Mouse (Mus musculus): ENCODE data around the gene Accs. TPM values are rescaled to one million over a fixed set of nuclear protein-coding genes. Genes with fewer than 3 reads are reported as not detected.

The Accs gene
- polyA plus RNA-seq (2017; shearing (Covaris generic)) = 9.1 TPM

DNA sequence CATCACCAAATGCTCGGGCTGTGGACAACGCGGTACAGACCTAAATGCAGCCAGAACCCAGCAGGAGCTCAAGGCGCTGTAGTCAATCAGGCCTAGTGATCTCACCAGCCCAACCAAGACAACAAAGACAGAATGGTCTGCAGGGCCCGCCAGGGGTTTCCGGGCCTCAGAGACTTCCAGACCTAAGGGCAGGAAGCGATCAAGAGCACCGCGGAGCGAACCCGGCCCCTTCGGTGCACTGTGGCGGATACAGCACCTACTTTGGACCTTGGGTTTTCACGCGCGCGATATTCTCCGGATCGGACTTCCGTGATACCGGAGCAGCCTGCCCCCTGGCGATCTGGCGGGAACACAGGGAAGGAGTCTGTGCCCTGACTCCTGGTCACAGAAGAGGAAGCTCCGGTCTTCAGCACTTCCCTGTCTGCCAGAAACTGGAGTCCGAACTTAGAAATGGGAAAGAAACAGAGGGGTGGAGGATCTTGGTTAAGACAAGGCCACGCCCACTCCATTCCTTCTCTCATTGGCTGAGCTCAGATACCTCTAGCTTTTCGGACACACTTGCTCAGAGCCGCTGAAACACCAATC, at the start of gene Accs:
Gene Accs, minus strand, starts transcription at position 439 of the 585 bp plus-strand sequence.

DNA sequence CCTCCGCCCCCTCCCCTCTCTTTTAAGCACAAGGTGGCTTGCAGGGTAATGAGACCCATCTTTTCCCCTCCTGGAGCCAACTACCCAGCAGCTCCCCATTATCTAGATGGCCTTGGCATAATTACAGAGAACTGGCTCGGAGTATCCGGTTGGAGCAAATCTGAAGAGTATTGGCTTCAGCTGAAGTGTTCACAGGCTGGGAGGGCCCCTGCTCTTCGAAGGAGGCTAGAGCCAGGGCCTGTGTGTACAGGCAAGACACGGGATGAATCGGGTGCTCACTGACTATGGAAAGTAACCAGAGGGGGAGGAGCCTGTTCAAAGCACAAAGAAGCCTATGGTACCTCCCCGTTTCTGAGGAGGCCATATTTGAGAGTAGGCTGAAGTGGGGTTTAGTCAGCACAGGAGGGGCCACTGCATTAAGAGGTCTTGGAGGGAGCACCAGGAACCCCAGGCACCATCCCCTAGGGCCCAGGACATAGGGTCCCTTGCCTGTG, 19.4 kb upstream of the Accs start, which contains the start of gene Accsl:
Gene Accsl, minus strand, starts transcription at position 51 of the 494 bp plus-strand sequence.

DNA sequence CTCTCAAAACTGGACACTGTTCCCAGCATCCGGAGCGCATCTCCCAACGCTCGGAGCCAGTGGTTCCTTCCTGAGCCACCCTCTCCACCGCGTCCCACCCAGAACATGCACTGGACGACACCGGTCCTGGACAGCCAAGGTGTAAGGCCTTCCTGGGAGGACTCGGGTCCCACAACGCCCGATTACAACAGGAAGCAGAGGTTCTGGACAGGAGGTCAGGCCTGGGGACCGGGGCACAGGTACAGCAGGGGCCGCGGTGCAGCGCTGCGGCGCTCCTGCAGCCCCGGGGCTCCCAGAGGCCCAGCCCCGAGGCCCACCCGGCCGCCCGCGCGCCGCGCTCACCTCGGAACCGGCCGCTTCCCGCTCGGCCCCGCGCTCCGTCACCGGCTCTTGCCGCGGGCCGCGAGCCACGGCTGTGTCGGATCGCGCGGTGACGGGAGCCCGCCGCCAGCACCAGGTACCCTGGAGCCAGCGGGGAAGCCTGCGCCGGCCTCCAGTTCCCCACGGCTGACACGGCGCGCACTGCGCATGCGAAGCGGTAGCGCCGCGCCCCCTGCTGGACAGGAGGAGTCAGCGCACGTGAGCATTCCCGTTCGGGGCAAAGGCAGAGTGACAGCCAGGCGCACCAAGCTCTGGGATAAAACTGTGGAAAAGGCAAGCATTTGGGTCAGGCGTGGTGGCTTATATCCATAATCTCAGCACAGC, 27.5 kb downstream of the Accs start, which contains the start of gene Ext2:
Gene Ext2, minus strand, starts transcription at position 524 of the 705 bp plus-strand sequence.

Other genes starting within 250 kb of the Accs start
- gene Alx4, start 207.6 kb downstream of the Accs start, polyA plus RNA-seq (2017; shearing (Covaris generic)) = not detected
- 66.6 TPM for gene Ext2, start 27.4 kb downstream of the Accs start, polyA plus RNA-seq (2017; shearing (Covaris generic))
- gene Accsl, start 19.2 kb upstream of the Accs start, polyA plus RNA-seq (2017; shearing (Covaris generic)) = not detected
- gene Gm13889, start 107.3 kb upstream of the Accs start, polyA plus RNA-seq (2017; shearing (Covaris generic)) = 0.29 TPM
- not detected for gene Gm27027, start 146.4 kb upstream of the Accs start, polyA plus RNA-seq (2017; shearing (Covaris generic))
- gene Alkbh3, start 160.9 kb upstream of the Accs start, polyA plus RNA-seq (2017; shearing (Covaris generic)) = 51.3 TPM